Mouse (Mus musculus) forebrain, embryonic 10.5 days (tissue): ENCODE measurements at regions not wholly inside any gene's neighbourhood (a gene's known extent, or its start where the extent isn't known, plus 50 kb on each side); places are given as distances from the start of the nearest gene placed in this dataset.
"Not testable (repeated sequence)": the region's sequence is repeated elsewhere in the genome, so short reads cannot be mapped to it uniquely, and the experiment has no call there.

Source experiments
- DNase-seq: peaks from one replicate; pipeline ENCODE4 v3.0.0-alpha.2; 2017; ENCODE audit warnings: low spot score; ENCODE audit errors: extremely low spot score
- H3K27ac ChIP-seq: fragments of 300-500 bp; sonication (generic); 2 replicates; pipeline ENCODE4 v1.5.1; 2016; ENCODE audit warnings: mild to moderate bottlenecking
- H3K27me3 ChIP-seq: fragments of 300-500 bp; sonication (generic); 2 replicates; pipeline ENCODE4 v1.6.1; 2016; ENCODE audit warnings: mild to moderate bottlenecking; ENCODE audit not compliant: poor library complexity, severe bottlenecking
- H3K36me3 ChIP-seq: fragments of 300-500 bp; sonication (generic); replicated peaks from 2 replicates; pipeline ENCODE4 v1.6.1; 2016; ENCODE audit warnings: mild to moderate bottlenecking, moderate library complexity
- H3K4me1 ChIP-seq: fragments of 300-500 bp; sonication (generic); 2 replicates; pipeline ENCODE4 v1.6.1; 2016
- H3K4me3 ChIP-seq: fragments of 300-500 bp; sonication (generic); 2 replicates; pipeline ENCODE4 v1.5.1; 2016; ENCODE audit warnings: mild to moderate bottlenecking, moderate library complexity
- H3K9me3 ChIP-seq: fragments of 300-500 bp; sonication (generic); 2 replicates; pipeline ENCODE4 v1.6.1; 2016; ENCODE audit warnings: mild to moderate bottlenecking, moderate library complexity
- WGBS: fragments of 180-500 bp; shearing (Covaris S2); methylation state at CpG from one replicate; pipeline ENCODE4 v1.1.7; 2016; 5-methylcytosine and 5-hydroxymethylcytosine counted together

DNA sequence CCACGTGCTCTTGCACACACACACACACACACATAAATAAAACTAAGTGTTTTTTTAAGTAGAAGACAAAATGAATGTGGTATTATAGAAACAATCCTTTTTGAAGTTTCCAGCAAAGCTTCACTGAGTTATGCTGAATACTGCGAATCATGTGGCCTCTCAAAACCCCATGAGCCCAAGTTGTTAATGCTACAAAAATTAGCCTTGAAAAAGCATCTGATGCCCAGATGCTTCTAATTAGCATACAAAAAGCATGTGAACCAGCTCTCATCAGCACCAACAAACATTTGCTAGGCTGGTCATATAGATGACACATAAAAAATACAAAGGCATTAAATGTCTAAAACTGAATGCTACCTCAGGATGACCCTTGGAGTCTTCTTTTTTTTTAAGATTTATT lies 181.2 kb upstream of the Tsc22d2 start:
- WGBS: 89% methylated on average over 2 of the region's 2 CpGs
- H3K36me3 ChIP-seq: no peaks in the 10 kb centered on the region

DNA sequence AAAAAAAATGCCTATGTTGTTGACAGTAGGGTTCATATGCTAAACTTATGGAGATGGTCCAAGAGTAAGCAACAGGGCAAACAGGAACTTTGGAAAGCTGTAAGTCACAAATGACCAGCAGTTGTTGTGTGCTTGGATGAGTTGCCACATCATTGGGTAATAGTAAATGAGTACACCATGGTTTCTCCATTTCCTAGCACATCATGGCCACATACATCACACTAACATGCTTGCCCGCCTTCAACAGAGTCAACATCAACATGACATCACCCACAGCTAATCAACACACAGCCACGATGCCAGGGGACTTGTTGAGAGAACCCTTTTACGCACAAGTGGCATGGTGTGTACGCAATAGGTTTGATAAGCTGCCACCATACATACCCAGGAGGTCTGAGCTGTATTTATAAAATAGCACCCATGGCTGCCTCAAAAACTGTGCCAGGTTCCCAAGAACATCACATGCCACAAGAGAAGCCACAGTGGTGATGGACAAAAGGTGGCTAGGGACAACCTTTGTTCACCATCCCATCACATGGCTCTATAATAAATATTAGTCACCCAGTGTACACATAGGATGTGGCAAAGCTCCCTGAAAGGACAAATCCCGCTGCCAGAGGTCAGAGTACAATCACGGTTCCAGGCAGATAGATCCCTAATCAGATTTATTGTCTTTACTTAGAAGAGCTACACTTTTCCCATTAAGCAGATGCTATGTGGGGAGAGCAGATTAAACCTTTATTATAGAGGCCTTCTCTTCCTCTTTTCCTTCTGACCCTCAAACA lies 179.5 kb upstream of the Tsc22d2 start:
- H3K27ac ChIP-seq: no peak overlapping the region
- no peaks in the 10 kb centered on the region for H3K36me3 ChIP-seq
- 90% methylated on average over 6 of the region's 6 CpGs for WGBS
- no peak overlapping the region for H3K4me3 ChIP-seq
- no peaks in the 10 kb centered on the region for H3K27me3 ChIP-seq
- no peaks in the 10 kb centered on the region for H3K9me3 ChIP-seq
- no peak for DNase-seq
- no peaks in the 10 kb centered on the region for H3K4me1 ChIP-seq

More for the DNA sequence above, 181.2 kb upstream of the Tsc22d2 start:
- DNase-seq: no peak
- Histone ChIP-seq H3K9me3 (no peaks in the 10 kb centered on the region), H3K27ac (no peak overlapping the region), H3K4me3 (no peak overlapping the region), H3K4me1 (no peaks in the 10 kb centered on the region), H3K27me3 (no peaks in the 10 kb centered on the region)

DNA sequence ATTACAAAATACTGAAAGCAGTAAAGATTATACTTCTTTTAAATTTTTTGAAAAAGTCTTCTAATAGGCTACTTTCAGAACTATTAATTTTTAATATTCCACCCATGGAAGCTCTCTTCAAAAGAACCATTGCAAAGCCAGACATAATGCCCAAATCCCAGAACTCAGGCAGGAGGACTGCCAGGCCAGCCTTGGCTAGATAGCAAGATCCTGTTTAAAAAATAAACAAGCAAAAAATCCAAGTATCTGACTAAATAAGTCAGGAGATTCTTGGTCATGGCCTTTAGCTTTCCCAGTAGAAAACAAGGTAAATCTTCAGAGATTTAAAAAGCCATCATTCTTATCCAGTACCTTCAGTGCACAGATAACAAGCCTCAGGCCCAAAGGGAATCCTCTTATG lies 176.4 kb upstream of the Tsc22d2 start:
- no peaks in the 10 kb centered on the region for H3K4me1 ChIP-seq
- H3K4me3 ChIP-seq: no peak overlapping the region
- DNase-seq: no peak

DNA sequence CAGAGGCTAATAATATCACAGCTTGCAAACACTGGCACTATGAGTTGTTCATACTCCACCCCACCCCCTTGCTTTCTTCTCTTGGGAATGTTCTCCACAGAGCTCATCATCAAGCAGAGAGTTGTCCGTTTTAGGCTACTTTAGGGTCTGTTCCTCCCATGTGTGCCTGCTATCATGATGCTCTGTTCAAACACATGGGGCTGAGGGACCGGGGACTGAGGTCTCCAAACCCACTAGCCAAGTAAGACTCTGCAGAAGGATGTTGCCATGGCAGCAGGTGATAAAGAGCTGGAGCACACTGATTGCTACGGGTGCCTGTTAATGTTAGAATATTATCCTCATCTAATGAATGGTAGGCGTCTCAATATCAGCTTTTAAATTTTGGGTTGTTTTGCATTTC lies 173.7 kb upstream of the Tsc22d2 start:
- no peak for DNase-seq
- no peaks in the 10 kb centered on the region for H3K36me3 ChIP-seq
- H3K4me3 ChIP-seq: no peak overlapping the region
- peaks cover 6% of the 10 kb centered on the region for H3K4me1 ChIP-seq
- H3K9me3 ChIP-seq: no peaks in the 10 kb centered on the region
- H3K27ac ChIP-seq: no peak overlapping the region
- 80% methylated on average over 4 of the region's 4 CpGs for WGBS
- no peaks in the 10 kb centered on the region for H3K27me3 ChIP-seq

More for the DNA sequence above, 176.4 kb upstream of the Tsc22d2 start:
- Histone ChIP-seq H3K36me3 (no peaks in the 10 kb centered on the region), H3K27me3 (no peaks in the 10 kb centered on the region), H3K9me3 (no peaks in the 10 kb centered on the region), H3K27ac (no peak overlapping the region)

DNA sequence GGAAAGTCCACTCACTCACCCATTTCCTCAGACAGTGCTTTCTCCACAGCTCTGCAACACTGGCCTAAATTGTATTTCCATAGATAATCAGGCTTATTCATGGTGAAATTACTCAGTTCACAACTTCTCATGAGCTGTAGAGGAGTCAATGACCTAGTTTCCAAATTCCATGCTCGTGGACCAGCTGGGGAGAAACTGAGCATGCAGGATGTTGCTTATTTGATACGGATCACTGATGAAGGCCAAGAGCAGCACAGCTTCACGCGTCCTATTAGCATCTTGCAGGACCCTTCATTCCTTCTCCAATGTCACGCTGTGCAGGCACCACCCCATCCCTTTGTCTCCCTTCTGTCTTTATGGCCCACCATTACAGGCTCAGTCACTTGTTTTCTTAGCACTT lies 169.2 kb upstream of the Tsc22d2 start:
- 24% methylated on average over 5 of the region's 5 CpGs for WGBS

DNA sequence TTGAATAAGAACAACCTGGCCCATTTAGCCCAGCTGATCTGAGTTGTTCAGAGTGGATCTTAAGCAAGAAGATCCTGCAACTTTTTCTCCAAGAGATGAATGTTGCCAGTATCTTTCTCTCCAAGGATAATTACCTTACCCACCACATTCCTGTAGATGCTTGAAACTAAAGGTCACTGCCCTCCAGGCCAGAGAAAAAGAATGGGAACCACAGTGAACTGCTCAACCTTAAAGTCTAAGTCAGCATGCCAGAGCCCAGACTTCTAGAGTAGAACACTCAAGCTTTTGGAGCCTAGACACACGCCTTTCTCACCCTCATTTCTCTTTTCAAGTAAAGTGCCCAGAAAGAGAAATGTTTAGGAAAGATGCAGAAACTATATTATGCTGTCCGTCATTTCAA lies 166.5 kb upstream of the Tsc22d2 start:
- H3K4me3 ChIP-seq: no peak overlapping the region
- DNase-seq: no peak
- no peaks in the 10 kb centered on the region for H3K27me3 ChIP-seq
- H3K4me1 ChIP-seq: peaks cover 6% of the 10 kb centered on the region
- WGBS: 77% methylated on average over 2 of the region's 2 CpGs
- H3K36me3 ChIP-seq: no peaks in the 10 kb centered on the region
- H3K9me3 ChIP-seq: no peaks in the 10 kb centered on the region
- no peak overlapping the region for H3K27ac ChIP-seq

More for the DNA sequence above, 169.2 kb upstream of the Tsc22d2 start:
- H3K4me3 ChIP-seq: no peak overlapping the region
- H3K27ac ChIP-seq: no peak overlapping the region
- H3K27me3 ChIP-seq: no peaks in the 10 kb centered on the region
- no peaks in the 10 kb centered on the region for H3K36me3 ChIP-seq
- peaks cover 6% of the 10 kb centered on the region for H3K4me1 ChIP-seq
- H3K9me3 ChIP-seq: no peaks in the 10 kb centered on the region
- DNase-seq: peak; percentile 16

DNA sequence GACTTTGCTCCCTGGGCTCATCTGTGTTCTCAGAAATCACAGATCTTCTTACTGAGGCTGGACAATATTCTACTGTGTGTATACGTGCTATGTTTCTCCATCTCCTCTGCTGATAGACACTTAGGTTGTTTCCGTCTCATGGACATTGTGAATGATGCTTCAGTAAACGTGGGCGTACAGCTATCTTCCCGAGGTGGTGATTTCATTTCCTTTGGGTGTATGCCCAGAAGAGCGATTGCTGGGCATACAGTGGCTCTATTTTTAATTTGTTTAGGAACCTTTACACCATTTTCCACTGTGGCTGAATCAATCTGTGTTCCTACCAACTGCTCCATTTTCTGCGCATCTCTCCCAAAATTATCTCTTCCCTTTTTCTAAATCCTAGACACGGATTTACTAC lies 160.6 kb upstream of the Tsc22d2 start:
- no peaks in the 10 kb centered on the region for H3K27me3 ChIP-seq
- DNase-seq: no peak
- no peak overlapping the region for H3K27ac ChIP-seq
- WGBS: 91% methylated on average over 8 of the region's 8 CpGs
- H3K9me3 ChIP-seq: no peaks in the 10 kb centered on the region
- no peak overlapping the region for H3K4me3 ChIP-seq
- H3K4me1 ChIP-seq: no peaks in the 10 kb centered on the region
- no peaks in the 10 kb centered on the region for H3K36me3 ChIP-seq

DNA sequence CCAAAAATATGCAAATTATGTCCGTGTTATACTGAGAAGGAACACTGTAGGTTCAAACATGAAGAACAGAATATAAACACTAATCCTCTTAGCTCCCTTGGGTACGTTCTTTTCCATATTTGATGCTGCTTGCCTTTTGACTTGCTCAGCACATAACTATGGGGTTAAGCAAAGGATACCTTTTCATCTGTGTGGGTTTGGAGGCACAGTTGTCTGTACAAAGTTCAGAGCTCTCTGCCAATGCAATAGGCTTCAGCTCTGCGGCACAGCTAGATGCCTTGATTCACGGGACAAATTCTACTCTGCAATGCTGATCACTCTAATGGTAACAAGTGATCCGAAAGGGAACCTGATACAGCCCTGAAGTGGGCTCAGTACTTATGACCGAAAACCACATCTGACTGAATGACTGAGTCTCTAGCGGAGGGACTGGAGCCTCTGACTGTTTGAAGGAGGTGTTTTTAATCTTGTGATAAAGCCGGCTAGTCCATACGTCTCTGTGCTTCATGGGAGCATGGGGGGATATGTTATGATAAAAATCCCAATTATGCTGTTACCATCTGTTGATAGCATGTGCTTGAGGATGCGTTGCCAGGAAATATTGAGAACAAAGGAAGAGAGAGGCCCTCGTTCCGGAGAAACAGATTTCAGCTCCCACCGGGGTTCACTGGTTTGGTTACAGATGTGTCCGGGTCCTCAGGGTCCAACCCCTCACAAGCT lies 146.7 kb upstream of the Tsc22d2 start:
- Histone ChIP-seq H3K36me3 (no peaks in the 10 kb centered on the region), H3K4me1 (no peaks in the 10 kb centered on the region), H3K4me3 (no peak overlapping the region), H3K27me3 (no peaks in the 10 kb centered on the region), H3K9me3 (no peaks in the 10 kb centered on the region), H3K27ac (no peak overlapping the region)
- 89% methylated on average over 14 of the region's 14 CpGs for WGBS
- no peak for DNase-seq

DNA sequence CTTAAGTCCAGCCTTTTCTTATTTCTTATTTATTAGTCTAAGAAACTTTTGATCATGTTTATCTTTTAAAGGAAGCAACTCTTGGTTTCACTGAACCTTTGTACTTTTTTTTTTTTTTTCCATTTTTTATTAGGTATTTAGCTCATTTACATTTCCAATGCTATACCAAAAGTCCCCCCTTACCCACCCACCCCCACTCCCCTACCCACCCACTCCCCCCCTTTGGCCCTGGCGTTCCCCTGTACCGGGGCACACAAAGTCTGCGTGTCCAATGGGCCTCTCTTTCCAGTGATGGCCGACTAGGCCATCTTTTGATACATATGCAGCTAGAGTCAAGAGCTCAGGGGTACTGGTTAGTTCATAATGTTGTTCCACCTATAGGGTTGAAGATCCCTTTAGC lies 143.1 kb upstream of the Tsc22d2 start:
- DNase-seq, H3K4me1 ChIP-seq, H3K9me3 ChIP-seq, H3K4me3 ChIP-seq, H3K36me3 ChIP-seq, H3K27me3 ChIP-seq, H3K27ac ChIP-seq: not testable (repeated sequence)
- no CpG with 5 or more reads among the region's 4 CpGs for WGBS

DNA sequence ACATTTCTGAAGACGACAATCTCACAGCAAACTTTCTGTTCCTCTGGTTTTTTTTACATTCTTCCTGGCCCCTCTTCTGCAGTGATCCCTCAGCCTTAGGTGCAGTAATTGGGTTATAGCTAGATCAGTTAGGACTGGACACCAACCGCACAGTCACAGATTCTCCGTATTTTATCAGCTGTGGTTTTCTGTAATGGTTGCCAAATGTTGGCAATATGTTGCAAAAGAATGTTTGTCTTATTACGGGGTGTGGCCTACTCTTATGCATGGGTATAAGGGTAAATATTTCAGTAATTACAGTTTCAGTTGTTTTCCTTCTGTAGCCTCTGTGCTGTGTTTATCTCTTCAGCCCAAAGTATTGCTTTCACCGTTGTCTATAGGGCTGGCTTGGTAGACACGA lies 133.2 kb upstream of the Tsc22d2 start:
- no peaks in the 10 kb centered on the region for H3K36me3 ChIP-seq
- no peak overlapping the region for H3K4me3 ChIP-seq
- no peaks in the 10 kb centered on the region for H3K4me1 ChIP-seq
- H3K27me3 ChIP-seq: no peaks in the 10 kb centered on the region
- no peaks in the 10 kb centered on the region for H3K9me3 ChIP-seq
- WGBS: 93% methylated on average over 6 of the region's 6 CpGs
- no peak for DNase-seq
- H3K27ac ChIP-seq: no peak overlapping the region

DNA sequence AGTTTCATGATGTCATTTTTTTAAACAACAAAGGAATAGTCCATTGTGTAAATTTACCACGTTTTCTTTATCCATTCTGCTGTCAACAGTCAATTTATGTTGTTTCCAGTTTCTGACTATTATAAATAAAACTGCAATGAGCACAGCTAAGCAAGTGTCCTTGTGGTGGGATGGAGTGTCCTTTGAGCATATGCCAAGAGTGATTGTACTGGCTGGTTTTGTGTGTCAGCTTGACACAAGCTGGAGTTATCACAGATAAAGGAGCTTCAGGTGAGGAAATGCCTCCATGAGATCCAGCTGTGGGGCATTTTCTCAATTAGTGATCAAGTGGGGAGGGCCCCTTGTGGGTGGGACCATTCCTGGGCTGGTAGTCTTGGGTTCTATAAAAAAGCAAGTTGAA lies 130.1 kb upstream of the Tsc22d2 start:
- WGBS: 65% methylated on average over 1 of the region's 1 CpGs
- not testable (repeated sequence) for DNase-seq, H3K4me1 ChIP-seq, H3K4me3 ChIP-seq, H3K9me3 ChIP-seq, H3K36me3 ChIP-seq, H3K27ac ChIP-seq, H3K27me3 ChIP-seq

DNA sequence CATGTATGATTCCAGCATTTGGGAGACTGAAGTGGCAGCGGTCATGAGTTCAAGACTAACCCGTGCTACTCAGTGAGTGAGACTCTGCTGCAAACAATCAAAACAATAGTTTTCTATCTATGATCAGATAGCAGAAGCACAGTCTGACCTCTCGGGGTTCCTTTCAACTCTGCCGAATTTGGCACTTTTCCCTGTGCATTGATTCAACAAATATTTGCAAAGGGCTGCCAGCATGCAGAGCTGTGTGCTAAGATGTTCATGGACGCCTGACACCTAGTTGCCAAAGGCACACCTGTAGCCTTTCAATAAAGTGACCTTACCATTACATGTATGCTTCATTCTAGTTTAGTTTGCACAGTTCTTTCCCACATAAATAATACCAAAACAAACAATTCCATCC lies 118.7 kb upstream of the Tsc22d2 start:
- 85% methylated on average over 5 of the region's 5 CpGs for WGBS
- no peaks in the 10 kb centered on the region for H3K4me1 ChIP-seq
- DNase-seq: no peak

DNA sequence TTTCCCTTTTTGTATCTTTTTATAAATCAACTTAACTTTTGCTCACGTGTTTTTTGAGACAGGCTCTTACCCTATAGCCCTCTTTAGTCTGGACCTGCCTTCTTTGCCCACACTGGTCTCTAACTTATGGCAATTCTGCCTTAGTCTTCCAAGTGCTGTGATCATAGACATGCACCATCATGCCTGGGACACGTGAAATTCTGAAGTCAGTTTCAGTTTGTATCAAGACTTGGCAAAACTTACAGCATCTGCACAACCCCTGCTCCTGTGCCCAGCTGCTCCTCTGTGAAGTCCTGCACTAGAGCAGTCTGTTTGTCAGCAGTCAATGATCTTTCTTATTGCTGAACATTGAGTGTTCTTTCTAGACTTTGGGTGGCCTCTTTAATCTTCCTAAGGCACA lies 114.3 kb upstream of the Tsc22d2 start:
- Histone ChIP-seq H3K27ac (no peak overlapping the region), H3K36me3 (no peaks in the 10 kb centered on the region), H3K27me3 (no peaks in the 10 kb centered on the region), H3K4me3 (no peak overlapping the region), H3K9me3 (no peaks in the 10 kb centered on the region), H3K4me1 (peaks cover 6% of the 10 kb centered on the region)
- no peak for DNase-seq
- WGBS: 78% methylated on average over 2 of the region's 2 CpGs

More for the DNA sequence above, 118.7 kb upstream of the Tsc22d2 start:
- H3K4me3 ChIP-seq: no peak overlapping the region
- no peaks in the 10 kb centered on the region for H3K9me3 ChIP-seq
- H3K36me3 ChIP-seq: no peaks in the 10 kb centered on the region
- H3K27me3 ChIP-seq: no peaks in the 10 kb centered on the region
- H3K27ac ChIP-seq: no peak overlapping the region
